In genomic region chr10:127129431-127129830, GRCm38 (mm10) we compare ENCODE assay signal across 19 mouse cellular contexts. TPM values are rescaled to one million over a fixed set of nuclear protein-coding genes. Genes with fewer than 3 reads are reported as not detected.
DNase-seq lines count a peak whose midpoint lies in the region; ATAC-seq and TF ChIP-seq lines count a peak whose summit lies in the region.
"Had no signal": no experiment of that assay in that cellular context is flagged by ENCODE, and none has a peak within 500 bp of the region (broad histone marks: within the 10 kb centered on the region; RNA-seq: fewer than 3 reads in every experiment).

No protein-coding gene starts in this region.

- ATAC-seq in lung, postnatal 0 days = 0 out of 2 replicates have a peak, but pooled peaks have one; percentile 26
- ATAC-seq in activated CD4-positive, CD25-positive, alpha-beta regulatory T cell, adult 4 months = no peak
- ATAC-seq: forebrain, embryonic 16.5 days had no signal

- DNase-seq in lung, postnatal 0 days (ENCODE audit: low spot score) = peak; percentile 74
- DNase-seq in lung, postnatal 25 days (ENCODE audit: low spot score) = no peak
- peak; percentile 70 for DNase-seq in ES-CJ7 (ENCODE audit: low read depth, low spot score)
- DNase-seq in adipocyte (ENCODE audit: low spot score) = peak; percentile 64
- DNase-seq in fibroblast of lung, adult 2 months (ENCODE audit: low read depth) = peak; percentile 64
- no peak for DNase-seq in embryo, embryonic 11 days
- DNase-seq: cerebellum, adult 2 months; gastrocnemius, postnatal 36 days; kidney, adult 2 months; kidney, postnatal 10 days; layer of hippocampus, postnatal 36 days; lung, postnatal 10 days; thymus, postnatal 36 days had no signal

- H3K27me3 ChIP-seq in lung, postnatal 0 days (replicated peaks; ENCODE audit: insufficient read depth, low read length) = no peaks in the 10 kb centered on the region
- H3K27me3 ChIP-seq: embryonic facial prominence, embryonic 12.5 days; heart, embryonic 15.5 days; midbrain, embryonic 12.5 days had no signal

- H3K4me3 ChIP-seq in lung, postnatal 0 days (ENCODE audit: low read depth, low read length) = no peak overlapping the region
- H3K4me3 ChIP-seq: embryonic facial prominence, embryonic 12.5 days; heart, embryonic 15.5 days; midbrain, embryonic 12.5 days had no signal

- TF ChIP-seq EP300 in lung, postnatal 0 days (IDR thresholded peaks at IDR 0.05) = no peak

- no peak for TF ChIP-seq CTCF in lung, postnatal 0 days (IDR thresholded peaks at IDR 0.05)

- no peak overlapping the region for H3K4me2 ChIP-seq in lung, postnatal 0 days (replicated peaks; ENCODE audit: low read depth, low read length)
- H3K4me2 ChIP-seq: embryonic facial prominence, embryonic 12.5 days; heart, embryonic 15.5 days; midbrain, embryonic 12.5 days had no signal

- no peaks in the 10 kb centered on the region for H3K36me3 ChIP-seq in lung, postnatal 0 days (ENCODE audit: insufficient read depth, low read length)
- H3K36me3 ChIP-seq: embryonic facial prominence, embryonic 12.5 days; heart, embryonic 15.5 days; midbrain, embryonic 12.5 days had no signal

- peaks cover 4% of the 10 kb centered on the region; the same call in 1 of the 2 replicates for H3K4me1 ChIP-seq in lung, postnatal 0 days (ENCODE audit: insufficient read depth, low read depth, low read length)
- H3K4me1 ChIP-seq: embryonic facial prominence, embryonic 12.5 days; heart, embryonic 15.5 days; midbrain, embryonic 12.5 days had no signal

- H3K9ac ChIP-seq in lung, postnatal 0 days (replicated peaks; ENCODE audit: low read depth) = no peak overlapping the region
- H3K9ac ChIP-seq: embryonic facial prominence, embryonic 12.5 days; heart, embryonic 15.5 days; liver, embryonic 14.5 days; midbrain, embryonic 12.5 days had no signal

- WGBS in lung, postnatal 0 days = 41% methylated on average over 4 of the region's 4 CpGs

- H3K27ac ChIP-seq in lung, postnatal 0 days (ENCODE audit: low read length) = no peak overlapping the region
- H3K27ac ChIP-seq: embryonic facial prominence, embryonic 12.5 days; heart, embryonic 15.5 days; liver, embryonic 14.5 days; midbrain, embryonic 12.5 days had no signal

- no peaks in the 10 kb centered on the region for H3K9me3 ChIP-seq in lung, postnatal 0 days (ENCODE audit: low read length)
- H3K9me3 ChIP-seq: embryonic facial prominence, embryonic 12.5 days; heart, embryonic 15.5 days; midbrain, embryonic 12.5 days had no signal

RNA-seq across cellular contexts. Expression of gene Os9, which starts 8.5 kb away (rescaled TPM):
- 112 and 113 TPM in 2 replicates for polyA plus RNA-seq in lung, postnatal 0 days (2015; fragmentation: Nextera tagmentation; extraction: Ambion mirVana)
- 10 to 100 TPM; 51.3 to 75.5 TPM for polyA plus RNA-seq in activated CD4-positive, CD25-positive, alpha-beta regulatory T cell, adult 4 months (2017; shearing (Covaris generic))

RNA-seq across cellular contexts. Expression of gene B4galnt1, which starts 35.6 kb away (rescaled TPM):
- 9.1 and 9.6 TPM in 2 replicates for polyA plus RNA-seq in lung, postnatal 0 days (2015; fragmentation: Nextera tagmentation; extraction: Ambion mirVana)
- polyA plus RNA-seq in activated CD4-positive, CD25-positive, alpha-beta regulatory T cell, adult 4 months (2017; shearing (Covaris generic)) = 100 to 1,000 TPM; 152 to 209 TPM

RNA-seq across cellular contexts. Expression of gene Slc26a10, which starts 51.0 kb away (rescaled TPM):
- 1.0 and 1.1 TPM in 2 replicates for polyA plus RNA-seq in lung, postnatal 0 days (2015; fragmentation: Nextera tagmentation; extraction: Ambion mirVana)
- 1 to 10 TPM; 2.5 to 2.7 TPM for polyA plus RNA-seq in activated CD4-positive, CD25-positive, alpha-beta regulatory T cell, adult 4 months (2017; shearing (Covaris generic))

RNA-seq across cellular contexts. Expression of gene Agap2, which starts 54.3 kb away (rescaled TPM):
- 0.04 and 0.32 TPM in 2 replicates for polyA plus RNA-seq in lung, postnatal 0 days (2015; fragmentation: Nextera tagmentation; extraction: Ambion mirVana)
- polyA plus RNA-seq in activated CD4-positive, CD25-positive, alpha-beta regulatory T cell, adult 4 months (2017; shearing (Covaris generic)) = 10 to 100 TPM; 20.4 to 29.9 TPM
- polyA plus RNA-seq: heart, embryonic 15.5 days had no signal

RNA-seq across cellular contexts. Expression of gene Tspan31, which starts 59.4 kb away (rescaled TPM):
- polyA plus RNA-seq in lung, postnatal 0 days (2015; fragmentation: Nextera tagmentation; extraction: Ambion mirVana) = 99.5 and 110 TPM in 2 replicates
- polyA plus RNA-seq in activated CD4-positive, CD25-positive, alpha-beta regulatory T cell, adult 4 months (2017; shearing (Covaris generic)) = 100 to 1,000 TPM in 1 of 2 experiments, 10 to 100 TPM in 1; 99.2 to 103 TPM

Comparison
In these comparisons a context has a peak if more than half of its experiments do, and no peak if none do; other contexts are left out.
1. DNase-seq: peak in lung, postnatal 0 days (single experiment), ES-CJ7 (single experiment), adipocyte (single experiment) and fibroblast of lung, adult 2 months (single experiment); none in lung, postnatal 25 days (single experiment) and embryo, embryonic 11 days (single experiment).
2. RNA of gene B4galnt1, which starts 35.6 kb away (polyA plus RNA-seq): 152 to 209 TPM in activated CD4-positive, CD25-positive, alpha-beta regulatory T cell, adult 4 months; 9.1 to 9.6 TPM in lung, postnatal 0 days; every median in the first group is over 10 times any median in the second.